Mouse (Mus musculus): Measurements from ENCODE around the gene Cpd.

Gene Cpd
- long read RNA-seq, experiment 1, full-length matches to known transcripts: 1 of 7 reads
- long read RNA-seq, experiment 1, partial matches to known transcripts: 1 of 7 reads
- long read RNA-seq, experiment 1, other reads (novel, unspliced or antisense): 5 of 7 reads
- long read RNA-seq, experiment 2, full-length matches to known transcripts: 1 of 10 reads
- long read RNA-seq, experiment 2, partial matches to known transcripts: 4 of 10 reads
- long read RNA-seq, experiment 2, other reads (novel, unspliced or antisense): 5 of 10 reads

GRCm38 (mm10) chr11:76846878-76847222 is at the start of gene Cpd:
Gene Cpd, minus strand, starts transcription at chr11:76847018.
- intact Hi-C loops (cut with DNase I): loop anchor here (5.0 kb wide), 1 partner anchor 45 kb away; no protein-coding TSS in a partner anchor

GRCm38 (mm10) chr11:76896360-76896759 is 49.5 kb upstream of the Cpd start:
- intact Hi-C loops (cut with DNase I): loop anchor here (10.0 kb wide), 1 partner anchor 222 kb away; the partner anchor contains the start of genes Bhlha9 and Trarg1

- intact Hi-C loops (cut with DNase I): loop anchor here (2.0 to 10.0 kb wide), 4 partner anchors 47 to 219 kb away; partner anchors contain the start of genes Bhlha9, Cpd and Trarg1
Observed at GRCm38 (mm10) chr11:76894240-76894639, 47.4 kb upstream of the Cpd start.

GRCm38 (mm10) chr11:76893570-76893969 is 46.8 kb upstream of the Cpd start:
- intact Hi-C loops (cut with DNase I): loop anchor here (5.0 to 10.0 kb wide), 3 partner anchors 46 to 219 kb away; partner anchors contain the start of genes Bhlha9, Cpd and Trarg1

- intact Hi-C loops (cut with DNase I): loop anchor here (5.0 to 10.0 kb wide), 3 partner anchors 46 to 218 kb away; partner anchors contain the start of genes Bhlha9, Cpd and Trarg1
Observed at GRCm38 (mm10) chr11:76892972-76893371, 46.2 kb upstream of the Cpd start.

GRCm38 (mm10) chr11:76891738-76892349 is 45.0 kb upstream of the Cpd start:
- intact Hi-C loops (cut with DNase I): loop anchor here (5.0 to 10.0 kb wide), 3 partner anchors 45 to 217 kb away; partner anchors contain the start of genes Bhlha9, Cpd and Trarg1

GRCm38 (mm10) chr11:76891171-76891570 is 44.4 kb upstream of the Cpd start:
- intact Hi-C loops (cut with DNase I): loop anchor here (5.0 to 10.0 kb wide), 3 partner anchors 44 to 216 kb away; partner anchors contain the start of genes Bhlha9, Cpd and Trarg1

- intact Hi-C loops (cut with DNase I): loop anchor here (5.0 to 10.0 kb wide), 3 partner anchors 42 to 215 kb away; partner anchors contain the start of genes Bhlha9, Cpd and Trarg1
Observed at GRCm38 (mm10) chr11:76889339-76890164, 42.7 kb upstream of the Cpd start.

GRCm38 (mm10) chr11:76884451-76884850 is 37.6 kb upstream of the Cpd start:
- intact Hi-C loops (cut with DNase I): no loop called here

GRCm38 (mm10) chr11:76879816-76880215 is 33.0 kb upstream of the Cpd start:
- intact Hi-C loops (cut with DNase I): no loop called here

- intact Hi-C loops (cut with DNase I): no loop called here
Observed at GRCm38 (mm10) chr11:76874766-76875165, 27.9 kb upstream of the Cpd start.

GRCm38 (mm10) chr11:76873865-76874264 is 27.0 kb upstream of the Cpd start:
- intact Hi-C loops (cut with DNase I): no loop called here

GRCm38 (mm10) chr11:76872556-76873234 is 25.9 kb upstream of the Cpd start:
- intact Hi-C loops (cut with DNase I): no loop called here

- intact Hi-C loops (cut with DNase I): no loop called here
Observed at GRCm38 (mm10) chr11:76861185-76861584, 14.4 kb upstream of the Cpd start.

- intact Hi-C loops (cut with DNase I): no loop called here
Observed at GRCm38 (mm10) chr11:76859261-76859660, 12.4 kb upstream of the Cpd start.

- intact Hi-C loops (cut with DNase I): no loop called here
Observed at GRCm38 (mm10) chr11:76858781-76859180, 12.0 kb upstream of the Cpd start.

- intact Hi-C loops (cut with DNase I): no loop called here
Observed at GRCm38 (mm10) chr11:76857111-76857510, 10.3 kb upstream of the Cpd start.

- intact Hi-C loops (cut with DNase I): no loop called here
Observed at GRCm38 (mm10) chr11:76856601-76857000, 9.8 kb upstream of the Cpd start.

GRCm38 (mm10) chr11:76854475-76855341 is 7.9 kb upstream of the Cpd start:
- intact Hi-C loops (cut with DNase I): no loop called here

- intact Hi-C loops (cut with DNase I): no loop called here
Observed at GRCm38 (mm10) chr11:76851512-76851911, 4.7 kb upstream of the Cpd start.

Measured in adrenal gland (tissue).